6 mouse cellular contexts compared by ENCODE assay signal in genomic region chr8:76928808-76929207, GRCm38 (mm10).
"Had no signal": no experiment of that assay in that cellular context is flagged by ENCODE, and none has a peak within 500 bp of the region (broad histone marks: within the 10 kb centered on the region; RNA-seq: fewer than 3 reads in every experiment).

No protein-coding gene starts in this region.

- H3K9ac ChIP-seq: lung, embryonic 14.5 days; midbrain, embryonic 12.5 days; neural tube, embryonic 13.5 days had no signal

- H3K4me3 ChIP-seq: midbrain, embryonic 10.5 days; midbrain, embryonic 12.5 days; myocyte; neural tube, embryonic 13.5 days had no signal

- H3K27me3 ChIP-seq: midbrain, embryonic 12.5 days; neural tube, embryonic 13.5 days had no signal

- H3K9me3 ChIP-seq: midbrain, embryonic 10.5 days; midbrain, embryonic 12.5 days; neural tube, embryonic 13.5 days had no signal

- ATAC-seq: midbrain, embryonic 16.5 days had no signal

- H3K36me3 ChIP-seq: midbrain, embryonic 10.5 days; midbrain, embryonic 12.5 days; neural tube, embryonic 13.5 days had no signal

- H3K4me1 ChIP-seq: midbrain, embryonic 10.5 days; midbrain, embryonic 12.5 days; neural tube, embryonic 13.5 days had no signal

- H3K27ac ChIP-seq: midbrain, embryonic 10.5 days; midbrain, embryonic 12.5 days; neural tube, embryonic 13.5 days had no signal

- H3K4me2 ChIP-seq: lung, embryonic 14.5 days; midbrain, embryonic 12.5 days; neural tube, embryonic 13.5 days had no signal
